Mouse (Mus musculus) monocyte, adult 5-6 weeks (primary cell): ENCODE data around the gene Coq9. TPM values are rescaled to one million over a fixed set of nuclear protein-coding genes. Genes with fewer than 3 reads are reported as not detected.

Experiments used
- ATAC-seq: fragments of 153-309, 156-312 bp; replicated peaks from 2 replicates; pipeline ENCODE4 v1.8.0; 2017; ENCODE audit warnings: mild to moderate bottlenecking; ENCODE audit not compliant: low TSS enrichment, insufficient number of reproducible peaks, severe bottlenecking, poor library complexity, low FRiP score
- total RNA-seq: library from RNA; stranded (forward); fragments of 200-1000, 200-491, 200-594 nt; gene quantifications from 3 replicates; pipeline ENCODE4 v1.2.3, GENCODE M21; 2017

The Coq9 gene
- total RNA-seq, 1 experiment from 2014 or later: 27.5 TPM

GRCm38 (mm10) chr8:94899262-94899661, 61.1 kb downstream of the Coq9 start:
- ATAC-seq: no peak

GRCm38 (mm10) chr8:94900617-94901016, 62.5 kb downstream of the Coq9 start:
- ATAC-seq: no peak

- no peak for ATAC-seq
Observed at GRCm38 (mm10) chr8:94901031-94901430, 62.9 kb downstream of the Coq9 start.

GRCm38 (mm10) chr8:94903709-94904108, 65.6 kb downstream of the Coq9 start:
- ATAC-seq: no peak

Other genes starting within 250 kb of the Coq9 start
- 28.6 to 43.8 TPM (median 33.3 TPM) in 3 replicates for gene Rspry1, start 236.4 kb upstream of the Coq9 start, total RNA-seq
- 77.7 to 137 TPM (median 127 TPM) in 3 replicates for gene Fam192a, start 236.3 kb upstream of the Coq9 start, total RNA-seq
- gene Arl2bp, start 171.7 kb upstream of the Coq9 start, total RNA-seq: 40.4 to 122 TPM (median 48.4 TPM) in 3 replicates
- not detected in 3 replicates for gene Pllp, start 142.0 kb upstream of the Coq9 start, total RNA-seq
- 0.11 to 0.87 TPM (median 0.57 TPM) in 3 replicates for gene Ccl22, start 92.7 kb upstream of the Coq9 start, total RNA-seq
- gene Cx3cl1, start 66.3 kb upstream of the Coq9 start, total RNA-seq: not detected in 3 replicates
- not detected in 3 replicates for gene Ccl17, start 27.9 kb upstream of the Coq9 start, total RNA-seq
- gene Ciapin1, start within 50 bp of the Coq9 start, total RNA-seq: 17.0 to 23.7 TPM (median 17.3 TPM) in 3 replicates
- gene Polr2c, start 19.1 kb downstream of the Coq9 start, total RNA-seq: 36.9 to 49.4 TPM (median 40.6 TPM) in 3 replicates
- 0.97 to 4.5 TPM (median 1.2 TPM) in 3 replicates for gene Dok4, start 38.0 kb downstream of the Coq9 start, total RNA-seq
- 1.1 to 11.3 TPM (median 1.8 TPM) in 3 replicates for gene Ccdc102a, start 79.8 kb downstream of the Coq9 start, total RNA-seq
- 0.86 to 2.6 TPM (median 1.9 TPM) in 3 replicates for gene Adgrg5, start 85.4 kb downstream of the Coq9 start, total RNA-seq
- gene Adgrg1, start 136.4 kb downstream of the Coq9 start, total RNA-seq: 2.2 to 16.6 TPM (median 4.6 TPM) in 3 replicates
- 2.9 to 15.5 TPM (median 10.1 TPM) in 3 replicates for gene Adgrg3, start 179.4 kb downstream of the Coq9 start, total RNA-seq
- not detected in 3 replicates for gene Drc7, start 216.8 kb downstream of the Coq9 start, total RNA-seq
- 12.6 to 46.5 TPM (median 38.6 TPM) in 3 replicates for gene Katnb1, start 242.9 kb downstream of the Coq9 start, total RNA-seq